Mouse (Mus musculus) ES-E14 (cell line): Measurements from ENCODE around the gene Olfr1161. TPM values are rescaled to one million over a fixed set of nuclear protein-coding genes. Genes with fewer than 3 reads are reported as not detected.
"Not testable (repeated sequence)": the region's sequence is repeated elsewhere in the genome, so short reads cannot be mapped to it uniquely, and the experiment has no call there.

Experiments
- DNase-seq: peaks from one replicate; pipeline ENCODE4 v3.0.0-alpha.2; 2013; ENCODE audit warnings: low read depth, low spot score
- H3K27ac ChIP-seq: 2 replicates; pipeline ENCODE4 v1.5.1; 2012; ENCODE audit warnings: low read depth, mild to moderate bottlenecking, low read length, moderate library complexity, mixed read lengths; ENCODE audit not compliant: poor library complexity, insufficient read depth, severe bottlenecking
- H3K36me3 ChIP-seq: 2 replicates; pipeline ENCODE4 v1.6.1; 2012; ENCODE audit warnings: mild to moderate bottlenecking, low read length, moderate library complexity, mixed read lengths; ENCODE audit not compliant: control insufficient read depth, poor library complexity, insufficient read depth, severe bottlenecking
- H3K4me1 ChIP-seq, 2 experiments: fragments of 150-350 bp in 1 of 2; sonication (generic) in 1 of 2; 2 replicates each; pipeline ENCODE4 v1.6.1; 2012; ENCODE audit warnings: low read length in 2 of 2, mild to moderate bottlenecking in 1 of 2, mixed read lengths in 1 of 2; ENCODE audit not compliant: control insufficient read depth in 2 of 2, insufficient read depth in 2 of 2, poor library complexity in 1 of 2
- H3K4me3 ChIP-seq, 2 experiments: fragments of 150-350 bp in 1 of 2; sonication (generic) in 1 of 2; 2 replicates each; pipeline ENCODE4 v1.5.1; 2012; ENCODE audit warnings: low read length in 2 of 2, low read depth in 1 of 2, mild to moderate bottlenecking in 1 of 2, mixed read lengths in 1 of 2; ENCODE audit not compliant: insufficient read depth in 1 of 2, poor library complexity in 1 of 2, severe bottlenecking in 1 of 2
- H3K9ac ChIP-seq: 2 replicates; pipeline ENCODE4 v1.6.1; 2012; ENCODE audit warnings: low read depth, mild to moderate bottlenecking, low read length, mixed read lengths; ENCODE audit not compliant: poor library complexity, insufficient read depth, severe bottlenecking
- H3K9me3 ChIP-seq: fragments of 150-350 bp; sonication (generic); 2 replicates; pipeline ENCODE4 v1.6.1; 2012; ENCODE audit warnings: low read depth, mild to moderate bottlenecking, low read length; ENCODE audit not compliant: control insufficient read depth, insufficient read depth
- CHD2 ChIP-seq: IDR thresholded peaks from 2 replicates; pipeline ENCODE4 v1.6.1; 2014; ENCODE audit warnings: mild to moderate bottlenecking, low read depth, low read length, inconsistent platforms
- HCFC1 ChIP-seq: IDR thresholded peaks from 2 replicates; pipeline ENCODE4 v1.6.1; 2012; ENCODE audit warnings: low read length, inconsistent platforms, borderline replicate concordance; ENCODE audit not compliant: insufficient read depth
- MAFK ChIP-seq: IDR thresholded peaks from 2 replicates; pipeline ENCODE4 v1.6.1; 2014; ENCODE audit warnings: mild to moderate bottlenecking, low read depth, low read length, inconsistent platforms; ENCODE audit not compliant: insufficient read depth
- ZC3H11A ChIP-seq: IDR thresholded peaks from 2 replicates; pipeline ENCODE4 v1.6.1; 2012; ENCODE audit warnings: low read depth, mild to moderate bottlenecking, inconsistent platforms, low read length, borderline replicate concordance
- ZNF384 ChIP-seq: IDR thresholded peaks from 2 replicates; pipeline ENCODE4 v1.6.1; 2012; ENCODE audit warnings: low read depth, low read length, inconsistent platforms
- in situ Hi-C, 2 experiments: fragments of 600-800 bp; cut with MboI; formaldehyde crosslinking; loops; one replicate each; pipeline ENCODE4 v1.15.1; 2025; ENCODE audit warnings: low sequenced_read_pairs in 2 of 2, inconsistent platforms in 1 of 2; ENCODE audit not compliant: unreplicated experiment in 2 of 2
- total RNA-seq: library from RNA; depleted of rRNA; stranded (reverse); fragments of 300-350 nt; gene quantifications from 2 replicates; pipeline ENCODE4 v1.2.3, GENCODE M21; 2012; rRNA removed

The Olfr1161 gene
- total RNA-seq, result not detected in 2 replicates

- H3K4me1 ChIP-seq, H3K36me3 ChIP-seq, H3K27ac ChIP-seq, H3K9ac ChIP-seq, H3K4me3 ChIP-seq, H3K9me3 ChIP-seq, in situ Hi-C loops, DNase-seq: not testable (repeated sequence)
These were observed at the start of gene Olfr1161 for GRCm38 (mm10) chr2:88022474-88022873. TSS of gene Olfr1161 (plus strand) at chr2:88022774.

- Histone ChIP-seq H3K4me3 (no peak within 1 kb of the TSS), H3K36me3 (no peaks in the 10 kb centered on the region), H3K9me3 (no peaks in the 10 kb centered on the region), H3K4me1 (no peaks in the 10 kb centered on the region), H3K9ac (no peak within 1 kb of the TSS), H3K27ac (no peak within 1 kb of the TSS)
- no peak for TF ChIP-seq ZC3H11A
- TF ChIP-seq CHD2, result no peak
- no peak for TF ChIP-seq MAFK
- no peak for TF ChIP-seq HCFC1
- TF ChIP-seq ZNF384, result no peak
- no peak for DNase-seq
- in situ Hi-C loops, result no loop called here
These were observed 48.0 kb upstream of the Olfr1161 start, which contains the start of gene Olfr74 for GRCm38 (mm10) chr2:87974563-87974962. TSS of gene Olfr74 (minus strand) at chr2:87974663.

- H3K36me3 ChIP-seq, result no peaks in the 10 kb centered on the region
- no peak for DNase-seq
- in situ Hi-C loops, result no loop called here
These were observed 32.8 kb upstream of the Olfr1161 start, which contains the start of gene Olfr1158 for GRCm38 (mm10) chr2:87989813-87990212. TSS of gene Olfr1158 (plus strand) at chr2:87990113.

DNA sequence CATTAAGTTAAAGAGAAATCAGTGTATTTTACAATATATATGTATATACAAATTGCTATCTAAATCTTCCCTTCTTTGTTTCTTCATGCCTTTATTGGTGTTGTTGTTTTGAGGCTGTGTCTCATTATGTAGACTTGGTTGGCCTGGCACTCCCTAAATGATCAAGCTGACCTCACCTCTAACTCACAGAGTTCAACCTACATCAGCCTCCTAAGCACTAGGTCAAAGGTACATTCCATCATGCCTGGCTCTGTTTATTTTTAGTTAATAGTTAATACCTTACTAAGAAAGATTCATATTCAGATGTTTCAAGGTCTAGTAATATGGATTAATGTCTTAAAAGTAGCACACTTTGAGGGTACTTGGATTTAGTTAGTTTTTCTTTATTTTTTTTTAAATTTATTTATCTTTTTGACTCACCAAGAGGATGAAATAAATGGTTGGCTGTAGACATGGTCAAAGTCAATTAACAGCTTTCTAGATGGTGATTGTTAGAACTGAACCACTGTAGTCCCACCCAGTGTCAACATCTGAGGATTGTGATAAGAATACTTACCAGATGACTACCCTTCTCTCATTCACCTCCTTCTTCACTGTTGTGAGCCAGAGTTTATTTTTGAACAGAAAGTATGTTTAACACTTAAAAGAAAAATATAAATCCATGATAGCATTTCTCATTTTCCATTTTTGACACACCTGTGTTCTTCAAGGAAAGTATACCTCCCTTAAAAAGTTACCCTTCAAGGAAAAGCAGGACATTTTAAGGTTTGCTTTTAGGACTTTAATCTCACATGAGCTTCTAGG, 14.9 kb upstream of the Olfr1161 start, which contains the start of gene Olfr1160:
TSS of gene Olfr1160 (minus strand) at position 754 of the 804 bp plus-strand sequence.
- Histone ChIP-seq H3K4me3 (no peak within 1 kb of the TSS), H3K9ac (no peak within 1 kb of the TSS), H3K36me3 (no peaks in the 10 kb centered on the region), H3K9me3 (no peaks in the 10 kb centered on the region), H3K27ac (no peak within 1 kb of the TSS), H3K4me1 (no peaks in the 10 kb centered on the region)
- TF ChIP-seq ZNF384 (no peak), ZC3H11A (no peak), HCFC1 (no peak), MAFK (no peak), CHD2 (no peak)
- DNase-seq, result no peak
- in situ Hi-C loops, result no loop called here

More at GRCm38 (mm10) chr2:87989813-87990212, 32.8 kb upstream of the Olfr1161 start, which contains the start of gene Olfr1158:
- Histone ChIP-seq H3K4me1 (no peaks in the 10 kb centered on the region), H3K9me3 (no peaks in the 10 kb centered on the region), H3K9ac (no peak within 1 kb of the TSS), H3K4me3 (no peak within 1 kb of the TSS), H3K27ac (no peak within 1 kb of the TSS)
- no peak for TF ChIP-seq HCFC1

DNA sequence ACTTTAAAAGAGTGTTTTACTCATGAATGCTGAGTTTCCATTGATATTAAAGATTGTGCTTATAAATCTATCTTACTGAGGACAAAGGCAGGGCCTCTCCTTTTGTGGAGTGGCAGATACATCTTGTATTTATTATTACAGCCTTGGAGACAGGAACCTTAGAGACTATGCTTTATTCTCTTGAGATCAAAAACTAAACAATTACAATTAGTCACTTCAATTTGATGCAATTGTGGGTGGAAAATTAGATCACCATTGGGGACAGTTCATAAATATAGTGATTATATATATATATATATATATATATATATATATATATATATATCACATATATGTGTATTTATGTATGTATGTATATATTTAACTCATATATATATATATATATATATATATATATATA, 15.0 kb downstream of the Olfr1161 start, which contains the start of gene Olfr73:
TSS of gene Olfr73 (minus strand) at position 101 of the 400 bp plus-strand sequence.
- Histone ChIP-seq H3K27ac (no peak within 1 kb of the TSS), H3K4me1 (no peaks in the 10 kb centered on the region), H3K9ac (no peak within 1 kb of the TSS), H3K36me3 (no peaks in the 10 kb centered on the region), H3K9me3 (no peaks in the 10 kb centered on the region), H3K4me3 (no peak within 1 kb of the TSS)
- TF ChIP-seq ZC3H11A, result no peak
- no peak for TF ChIP-seq MAFK
- no peak for TF ChIP-seq HCFC1
- no peak for DNase-seq
- in situ Hi-C loops, result no loop called here
